Comparison of ENCODE assay signal across 9 mouse cellular contexts in genomic region chr5:76657245-76658083, GRCm38 (mm10). TPM values are rescaled to one million over a fixed set of nuclear protein-coding genes. Genes with fewer than 3 reads are reported as not detected.
A peak's percentile ranks its signal among the peaks of the same experiment; 100 is the strongest.
DNase-seq lines count a peak whose midpoint lies in the region; ATAC-seq and TF ChIP-seq lines count a peak whose summit lies in the region.
"Had no signal": no experiment of that assay in that cellular context is flagged by ENCODE, and none has a peak within 500 bp of the region (broad histone marks: within the 10 kb centered on the region; RNA-seq: fewer than 3 reads in every experiment).

No protein-coding gene starts in this region.

- H3K27ac ChIP-seq in kidney, adult 2 months (ENCODE audit: insufficient read depth, low read depth, low read length) = no peak overlapping the region
- peak overlapping the region; percentile 73 for H3K27ac ChIP-seq in intestine, embryonic 15.5 days
- H3K27ac ChIP-seq in limb, embryonic 12.5 days = peak overlapping the region; percentile 88
- H3K27ac ChIP-seq in midbrain, embryonic 12.5 days (replicated peaks) = peak overlapping the region; percentile 97
- H3K27ac ChIP-seq in spleen, adult 2 months (ENCODE audit: insufficient read depth, low read length) = no peak overlapping the region; the same call in 1 of the 2 replicates

- DNase-seq in kidney, adult 2 months = peak; percentile 15
- no peak for DNase-seq in kidney, adult 11 months
- peak; percentile 38 to 56 for DNase-seq in cerebellum, postnatal 36 days
- peak; percentile 35 to 56 for DNase-seq in frontal cortex, postnatal 25 days (ENCODE audit: low spot score in 2 of 2)
- DNase-seq in spleen, adult 2 months (ENCODE audit: low read depth in 1 of 2, low spot score in 2 of 2) = no peak

- TF ChIP-seq POLR2A in kidney, adult 2 months (IDR thresholded peaks at IDR 0.05; ENCODE audit: low read depth, low read length) = no peak
- TF ChIP-seq POLR2A in spleen, adult 2 months (IDR thresholded peaks at IDR 0.05; ENCODE audit: low read depth, low read length) = no peak

- no peaks in the 10 kb centered on the region for H3K9me3 ChIP-seq in intestine, embryonic 15.5 days
- H3K9me3 ChIP-seq in limb, embryonic 12.5 days = no peaks in the 10 kb centered on the region
- H3K9me3 ChIP-seq in midbrain, embryonic 12.5 days = no peaks in the 10 kb centered on the region

- no peaks in the 10 kb centered on the region for H3K27me3 ChIP-seq in kidney, adult 2 months (replicated peaks; ENCODE audit: control insufficient read depth, insufficient read depth, low read length)
- no peaks in the 10 kb centered on the region for H3K27me3 ChIP-seq in intestine, embryonic 15.5 days (replicated peaks)
- H3K27me3 ChIP-seq in limb, embryonic 12.5 days = 0 out of 2 replicates have a peak, but pooled peaks cover 5% of the 10 kb centered on the region
- peaks cover 12% of the 10 kb centered on the region; the same call in 1 of the 2 replicates for H3K27me3 ChIP-seq in midbrain, embryonic 12.5 days
- peaks cover 11% of the 10 kb centered on the region for H3K27me3 ChIP-seq in spleen, adult 2 months (ENCODE audit: control insufficient read depth, insufficient read depth, low read length)
- H3K27me3 ChIP-seq: CH12.LX had no signal

- no peak for TF ChIP-seq CTCF in kidney, adult 2 months (conservative IDR thresholded peaks at IDR 0.05; ENCODE audit: insufficient read depth, insufficient read length, low read depth, low read length)
- no peak for TF ChIP-seq CTCF in spleen, adult 2 months (IDR thresholded peaks at IDR 0.05; ENCODE audit: extremely low read depth, insufficient read depth, insufficient read length, insufficient replicate concordance)

- H3K36me3 ChIP-seq in kidney, adult 2 months (ENCODE audit: control insufficient read depth, insufficient read depth, low read length) = no peaks in the 10 kb centered on the region
- no peaks in the 10 kb centered on the region for H3K36me3 ChIP-seq in intestine, embryonic 15.5 days
- H3K36me3 ChIP-seq in limb, embryonic 12.5 days = no peaks in the 10 kb centered on the region
- no peaks in the 10 kb centered on the region for H3K36me3 ChIP-seq in midbrain, embryonic 12.5 days
- H3K36me3 ChIP-seq in spleen, adult 2 months (ENCODE audit: control insufficient read depth, insufficient read depth, low read length) = no peaks in the 10 kb centered on the region

- no peaks in the 10 kb centered on the region for H3K4me1 ChIP-seq in kidney, adult 2 months (ENCODE audit: control insufficient read depth, insufficient read depth, low read length)
- H3K4me1 ChIP-seq in intestine, embryonic 15.5 days (replicated peaks) = no peaks in the 10 kb centered on the region
- peaks cover 19% of the 10 kb centered on the region for H3K4me1 ChIP-seq in limb, embryonic 12.5 days (replicated peaks)
- H3K4me1 ChIP-seq in midbrain, embryonic 12.5 days = peaks cover 21% of the 10 kb centered on the region
- peaks cover 3% of the 10 kb centered on the region; the same call in 1 of the 2 replicates for H3K4me1 ChIP-seq in spleen, adult 2 months (ENCODE audit: control insufficient read depth, insufficient read depth, insufficient read length)

- H3K4me3 ChIP-seq in kidney, adult 2 months (ENCODE audit: insufficient read depth, low read depth, low read length) = peak overlapping the region; percentile 39
- H3K4me3 ChIP-seq in intestine, embryonic 15.5 days (replicated peaks) = peak overlapping the region; percentile 84
- H3K4me3 ChIP-seq in limb, embryonic 12.5 days (replicated peaks) = peak overlapping the region; percentile 72
- H3K4me3 ChIP-seq in midbrain, embryonic 12.5 days = peak overlapping the region; percentile 88
- H3K4me3 ChIP-seq in spleen, adult 2 months (ENCODE audit: extremely low read depth, insufficient read depth, insufficient read length) = peak overlapping the region; percentile 39; the same call in 1 of the 2 replicates

- peak overlapping the region; percentile 95 for H3K4me2 ChIP-seq in intestine, embryonic 15.5 days (replicated peaks)
- peak overlapping the region; percentile 83 for H3K4me2 ChIP-seq in limb, embryonic 12.5 days
- peak overlapping the region; percentile 76 for H3K4me2 ChIP-seq in midbrain, embryonic 12.5 days (replicated peaks)

- H3K9ac ChIP-seq in intestine, embryonic 15.5 days = peak overlapping the region; percentile 88
- peak overlapping the region; percentile 92 for H3K9ac ChIP-seq in limb, embryonic 12.5 days (replicated peaks)
- H3K9ac ChIP-seq in midbrain, embryonic 12.5 days (replicated peaks) = peak overlapping the region; percentile 98

- WGBS in kidney, adult 2 months = 1% methylated on average over 80 of the region's 80 CpGs
- under 1% methylated on average over 76 of the region's 80 CpGs for WGBS in intestine, embryonic 15.5 days
- 1% methylated on average over 77 of the region's 80 CpGs for WGBS in limb, embryonic 12.5 days
- under 1% methylated on average over 68 of the region's 80 CpGs for WGBS in midbrain, embryonic 12.5 days
- WGBS in spleen, adult 2 months = 3% methylated on average over 78 of the region's 80 CpGs

- ATAC-seq in intestine, embryonic 15.5 days = peak; percentile 95
- ATAC-seq in limb, embryonic 12.5 days (ENCODE audit: insufficient number of reproducible peaks, insufficient read depth, low FRiP score, low TSS enrichment, low read depth) = peak; percentile 84
- peak; percentile 93 for ATAC-seq in midbrain, embryonic 12.5 days (ENCODE audit: low FRiP score, low read depth)

RNA-seq across cellular contexts. Expression of gene C530008M17Rik, which starts 1.2 kb away (rescaled TPM):
- polyA plus RNA-seq in kidney, adult 2 months (2012; rRNA removed) = 0.29 and 0.31 TPM in 2 replicates
- polyA plus RNA-seq in intestine, embryonic 15.5 days (2015; fragmentation: Nextera tagmentation; extraction: Ambion mirVana) = 15.7 and 16.5 TPM in 2 replicates
- polyA plus RNA-seq in limb, embryonic 12.5 days (2016; fragmentation: Nextera tagmentation; extraction: Ambion mirVana) = 22.0 and 31.9 TPM in 2 replicates
- 74.1 and 79.0 TPM in 2 replicates for polyA plus RNA-seq in midbrain, embryonic 12.5 days (2016; fragmentation: Nextera tagmentation; extraction: Ambion mirVana)
- polyA plus RNA-seq in spleen, adult 2 months (2012; rRNA removed) = 4.2 and 8.8 TPM in 2 replicates

Comparison
In these comparisons a context has a peak if more than half of its experiments do, and no peak if none do; other contexts are left out.
1. DNase-seq: peak in kidney, adult 2 months (single experiment), cerebellum, postnatal 36 days (2 of 2) and frontal cortex, postnatal 25 days (2 of 2); none in kidney, adult 11 months (single experiment) and spleen, adult 2 months (0 of 2).
2. H3K27ac ChIP-seq: peak in intestine, embryonic 15.5 days (single experiment), limb, embryonic 12.5 days (single experiment) and midbrain, embryonic 12.5 days (single experiment); none in kidney, adult 2 months (single experiment) and spleen, adult 2 months (single experiment).
3. Peak in every context shown above with its lines, with median percentiles within 50 percentile points of each other: H3K4me3 ChIP-seq, ATAC-seq, H3K4me2 ChIP-seq and H3K9ac ChIP-seq.